Mouse (Mus musculus) layer of hippocampus, adult 8-10 months (tissue): ENCODE results near the gene Scgb1b12. TPM values are rescaled to one million over a fixed set of nuclear protein-coding genes. Genes with fewer than 3 reads are reported as not detected.
"Not testable (repeated sequence)": the region's sequence is repeated elsewhere in the genome, so short reads cannot be mapped to it uniquely, and the experiment has no call there.

Experiments
- DNase-seq, 2 experiments: peaks; one replicate each; pipeline ENCODE4 v3.0.0; 2022; ENCODE audit warnings: low spot score in 2 of 2
- total RNA-seq, 4 experiments: library from RNA; stranded (reverse); gene quantifications; 2 replicates each; pipeline ENCODE4 v1.2.4; 2022

The Scgb1b12 gene
- total RNA-seq = not detected

GRCm38 (mm10) chr7:32333882-32334281 lies at the start of gene Scgb1b12:
TSS of gene Scgb1b12 (plus strand) at chr7:32334182.
- not testable (repeated sequence) for DNase-seq

- not testable (repeated sequence) for DNase-seq
These were observed 6.8 kb upstream of the Scgb1b12 start, which contains the start of gene Scgb2b12 for GRCm38 (mm10) chr7:32327145-32327544. TSS of gene Scgb2b12 (minus strand) at chr7:32327245.

Other genes with a start within 250 kb of the Scgb1b12 start
- gene Scgb1b10, start 233.3 kb upstream of the Scgb1b12 start, total RNA-seq = not detected
- not detected for gene Scgb2b11, start 123.0 kb upstream of the Scgb1b12 start, total RNA-seq
- gene Scgb1b11, start 111.3 kb upstream of the Scgb1b12 start, total RNA-seq = not detected
- not detected for gene Scgb2b12, start 6.9 kb upstream of the Scgb1b12 start, total RNA-seq
- gene Scgb1b29, start 107.4 kb downstream of the Scgb1b12 start, total RNA-seq = not detected